Mouse (Mus musculus): ENCODE data around the gene Cyp2j13. TPM values are rescaled to one million over a fixed set of nuclear protein-coding genes. Genes with fewer than 3 reads are reported as not detected.
"Not testable (repeated sequence)": the region's sequence is repeated elsewhere in the genome, so short reads cannot be mapped to it uniquely, and the experiment has no call there.

The Cyp2j13 gene
- 0.02 and 0.08 TPM in 2 replicates for polyA plus RNA-seq (2012; rRNA removed)

- peak in 1 of 2 experiments; percentile 26 for DNase-seq (ENCODE audit: extremely low spot score in 1 of 2, low spot score in 1 of 2)
Observed at GRCm38 (mm10) chr4:96077261-96078125, at the start of gene Cyp2j13. Gene Cyp2j13 (minus strand): TSS chr4:96077546.

GRCm38 (mm10) chr4:96096841-96097240 lies 19.5 kb upstream of the Cyp2j13 start:
- DNase-seq (ENCODE audit: extremely low spot score in 1 of 2, low spot score in 1 of 2), result no peak

GRCm38 (mm10) chr4:96091869-96092268 lies 14.5 kb upstream of the Cyp2j13 start:
- DNase-seq (ENCODE audit: extremely low spot score in 1 of 2, low spot score in 1 of 2), result peak in 1 of 2 experiments; percentile 10

GRCm38 (mm10) chr4:96089356-96090048 lies 12.2 kb upstream of the Cyp2j13 start:
- not testable (repeated sequence) for DNase-seq (ENCODE audit: extremely low spot score in 1 of 2, low spot score in 1 of 2)

- DNase-seq (ENCODE audit: extremely low spot score in 1 of 2, low spot score in 1 of 2), result no peak
Observed at GRCm38 (mm10) chr4:96078308-96078707, 962 bp upstream of the Cyp2j13 start.

GRCm38 (mm10) chr4:96062045-96062444 lies 15.3 kb downstream of the Cyp2j13 start:
- no peak for DNase-seq (ENCODE audit: extremely low spot score in 1 of 2, low spot score in 1 of 2)

GRCm38 (mm10) chr4:96060106-96060505 lies 17.2 kb downstream of the Cyp2j13 start:
- DNase-seq (ENCODE audit: extremely low spot score in 1 of 2, low spot score in 1 of 2), result no peak

GRCm38 (mm10) chr4:96028412-96028811 lies 48.9 kb downstream of the Cyp2j13 start:
- DNase-seq (ENCODE audit: extremely low spot score in 1 of 2, low spot score in 1 of 2), result peak; percentile 50 to 52

GRCm38 (mm10) chr4:96022803-96023202 lies 54.5 kb downstream of the Cyp2j13 start:
- peak in 1 of 2 experiments; percentile 59 for DNase-seq (ENCODE audit: extremely low spot score in 1 of 2, low spot score in 1 of 2)

GRCm38 (mm10) chr4:96016875-96017274 lies 60.5 kb downstream of the Cyp2j13 start:
- DNase-seq (ENCODE audit: extremely low spot score in 1 of 2, low spot score in 1 of 2), result no peak

GRCm38 (mm10) chr4:95982221-95982620 lies 95.1 kb downstream of the Cyp2j13 start:
- DNase-seq (ENCODE audit: extremely low spot score in 1 of 2, low spot score in 1 of 2), result not testable (repeated sequence)

Other genes starting within 250 kb of the Cyp2j13 start
- 50.6 and 70.6 TPM in 2 replicates for gene Hook1, start 110.3 kb downstream of the Cyp2j13 start, polyA plus RNA-seq (2012; rRNA removed)
- gene Cyp2j12, start 63.6 kb upstream of the Cyp2j13 start, polyA plus RNA-seq (2012; rRNA removed), result 2.6 TPM in 2 replicates
- gene Cyp2j7, start 159.1 kb upstream of the Cyp2j13 start, polyA plus RNA-seq (2012; rRNA removed), result not detected in 2 replicates

Measured in frontal cortex, adult 2 months (tissue).